Mouse (Mus musculus): ENCODE data around the gene Ehmt1. TPM values are rescaled to one million over a fixed set of nuclear protein-coding genes. Genes with fewer than 3 reads are reported as not detected.
A peak's percentile ranks its signal among the peaks of the same experiment; 100 is the strongest.
"Not testable (repeated sequence)": the region's sequence is repeated elsewhere in the genome, so short reads cannot be mapped to it uniquely, and the experiment has no call there.

The Ehmt1 gene
- polyA plus RNA-seq (2017; shearing (Covaris generic)), result 10 to 100 TPM; 35.7 to 45.4 TPM

DNA sequence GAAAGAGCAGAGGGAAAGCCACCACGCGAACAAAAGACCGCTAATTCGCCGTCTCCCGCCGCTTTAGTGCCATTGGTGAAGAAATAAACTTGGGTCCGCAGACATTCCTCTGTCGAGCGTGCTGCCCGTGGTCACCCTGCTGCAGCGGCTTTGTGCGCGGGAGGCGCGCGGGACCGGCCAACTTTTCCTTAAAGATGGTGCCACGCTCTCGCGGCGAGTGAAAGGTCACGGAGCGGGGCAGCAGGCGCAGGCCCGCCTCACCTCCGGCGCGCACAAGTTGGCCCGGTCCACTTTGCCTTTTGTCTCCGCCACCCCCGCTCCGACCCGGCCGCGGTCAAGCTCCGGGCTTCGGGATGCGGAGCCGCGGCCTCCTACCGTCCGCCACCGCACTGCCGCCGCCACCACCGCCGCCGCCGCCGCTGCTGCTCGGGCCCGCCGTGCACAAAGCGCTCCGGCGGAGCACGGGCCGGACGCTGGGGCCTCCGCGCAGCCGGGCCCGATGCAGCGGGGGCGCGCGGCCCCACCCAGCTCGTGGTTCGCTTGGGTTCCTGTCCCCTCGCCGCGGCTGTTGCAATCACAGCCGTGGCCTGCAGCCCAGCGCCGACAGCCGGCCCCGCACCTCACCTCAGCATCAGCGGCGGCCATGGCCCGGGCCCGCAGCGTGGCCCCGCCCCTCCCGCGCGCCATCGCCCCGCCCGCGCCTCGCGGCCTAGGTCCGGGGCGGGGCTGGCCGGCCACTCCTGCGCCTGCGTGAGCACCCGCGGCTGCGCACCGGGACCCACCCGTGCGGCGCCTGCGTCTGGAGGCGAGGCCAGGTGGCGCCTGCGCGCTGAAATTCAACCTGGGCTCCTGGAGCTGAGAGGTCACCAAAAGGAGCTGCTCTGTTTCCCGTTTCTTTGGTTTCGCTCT is at the start of gene Ehmt1:
TSS of gene Ehmt1 (minus strand) at position 685 of the 909 bp plus-strand sequence.
- peak; percentile 87 for ATAC-seq

- peak; percentile 90 for ATAC-seq
Measured at GRCm38 (mm10) chr2:24962304-24963000, 43.0 kb upstream of the Ehmt1 start, which contains the start of gene Dph7. Gene Dph7 (plus strand): TSS chr2:24962400.

GRCm38 (mm10) chr2:24960910-24961309 is 41.5 kb upstream of the Ehmt1 start:
- ATAC-seq, result no peak

GRCm38 (mm10) chr2:24952537-24953055 is 33.2 kb upstream of the Ehmt1 start:
- no peak for ATAC-seq

DNA sequence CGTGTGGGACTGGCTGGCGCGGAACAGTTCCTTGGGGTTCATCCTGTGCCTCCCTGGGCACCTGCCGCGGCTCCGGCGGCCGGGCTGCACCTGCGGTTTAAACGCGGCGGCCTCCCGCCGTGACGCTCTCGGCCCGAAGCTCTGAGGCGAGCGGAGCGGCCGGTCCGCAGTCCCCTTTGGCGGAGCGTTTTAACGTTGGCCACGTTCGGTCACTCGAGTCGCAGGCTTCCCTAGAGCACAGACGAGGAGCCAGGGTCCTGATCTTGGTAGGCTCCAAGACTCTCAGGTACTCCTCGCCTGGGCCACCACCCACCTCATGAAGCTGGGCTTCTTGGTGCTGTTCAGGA is 30.7 kb upstream of the Ehmt1 start:
- ATAC-seq, result no peak

DNA sequence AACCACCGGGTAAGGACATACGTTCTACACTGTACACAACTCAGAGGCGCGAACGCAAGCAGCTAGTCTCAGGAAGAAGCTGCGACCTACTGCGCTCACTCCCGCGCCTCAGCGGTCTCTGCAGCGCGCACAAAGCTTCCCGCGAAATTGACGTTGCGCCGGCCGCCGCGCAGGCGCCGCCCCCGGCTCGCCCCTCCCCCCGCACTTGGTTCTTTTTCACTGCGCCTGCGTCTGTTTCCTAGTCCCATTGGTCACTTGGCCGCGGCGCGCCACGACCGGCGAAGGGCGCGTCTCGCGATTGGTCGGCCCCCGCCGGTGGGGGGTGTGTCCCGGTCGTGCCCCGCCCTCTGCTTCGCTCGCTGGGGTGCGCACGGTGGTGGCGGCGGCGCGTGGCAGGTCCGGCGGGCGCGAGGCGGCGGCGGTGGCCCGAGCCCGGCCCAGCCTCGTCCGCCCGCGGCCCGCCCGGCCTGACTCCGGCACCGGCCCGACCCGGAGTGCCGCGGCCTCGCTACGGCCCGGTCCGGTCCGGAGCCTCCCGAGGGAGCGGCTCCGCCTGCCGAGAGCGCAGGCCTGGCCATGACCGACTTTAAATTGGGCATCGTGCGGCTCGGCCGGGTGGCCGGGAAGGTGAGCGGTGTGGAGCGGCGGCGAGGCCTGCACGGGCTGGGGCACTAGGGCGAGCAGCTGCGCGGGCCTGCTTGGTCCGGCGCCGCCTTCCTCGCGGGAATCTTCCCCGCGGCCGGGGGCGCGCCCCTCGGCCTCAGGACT is 30.2 kb upstream of the Ehmt1 start, which contains the start of gene Zmynd19:
TSS of gene Zmynd19 (plus strand) at position 372 of the 768 bp plus-strand sequence.
- ATAC-seq, result peak; percentile 97

DNA sequence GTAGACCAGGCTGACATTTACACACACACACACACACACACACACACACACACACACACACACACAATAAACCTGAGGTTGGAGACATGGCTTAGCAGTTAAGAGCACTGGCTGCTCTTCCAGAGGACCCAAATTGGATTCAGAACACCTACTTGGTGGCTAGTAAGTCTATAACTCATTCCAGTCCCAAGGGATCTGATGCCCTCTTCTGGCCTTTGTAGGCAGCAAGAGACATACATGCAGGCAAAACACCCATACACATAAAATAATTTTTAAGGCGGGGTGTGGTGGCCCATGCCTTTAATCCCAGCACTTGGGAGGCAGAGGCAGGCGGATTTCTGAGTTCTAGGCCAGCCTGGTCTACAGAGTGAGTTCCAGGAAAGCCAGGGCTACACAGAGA is 24.9 kb upstream of the Ehmt1 start:
- ATAC-seq, result not testable (repeated sequence)

GRCm38 (mm10) chr2:24942092-24942491 is 22.7 kb upstream of the Ehmt1 start:
- ATAC-seq, result no peak

- peak; percentile 71 for ATAC-seq
Measured at GRCm38 (mm10) chr2:24935057-24935796, 15.8 kb upstream of the Ehmt1 start, which contains the start of gene Arrdc1. Gene Arrdc1 (minus strand): TSS chr2:24935252.

DNA sequence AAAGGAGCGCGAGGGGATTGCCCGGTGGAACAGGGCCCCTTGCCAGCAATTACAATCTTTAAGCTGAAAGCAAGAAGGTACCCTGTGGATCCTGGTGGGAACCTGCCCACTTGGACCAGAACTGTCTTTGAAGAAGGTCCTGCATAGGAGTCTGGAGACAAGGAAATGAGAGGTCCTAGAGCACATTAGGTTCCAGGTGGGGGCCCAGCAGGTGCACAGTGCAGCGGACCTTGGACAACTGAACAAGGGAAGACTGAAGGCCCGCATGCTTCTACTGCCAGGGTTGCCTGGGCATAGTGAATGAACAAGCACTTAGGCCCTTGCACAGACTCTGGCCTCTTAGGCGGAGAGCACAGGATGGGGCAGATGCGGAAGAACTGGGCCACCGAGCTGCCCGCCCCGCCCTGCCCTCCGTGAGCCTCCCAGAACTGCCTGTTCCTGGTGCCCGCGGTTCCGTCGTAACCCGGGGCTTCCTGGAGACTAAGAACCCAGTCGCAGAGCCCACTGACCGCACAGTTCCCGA is 15.1 kb upstream of the Ehmt1 start:
- peak; percentile 53 for ATAC-seq

GRCm38 (mm10) chr2:24929593-24929992 is 10.2 kb upstream of the Ehmt1 start:
- peak; percentile 81 for ATAC-seq

GRCm38 (mm10) chr2:24929119-24929518 is 9.7 kb upstream of the Ehmt1 start:
- peak; percentile 18 for ATAC-seq

DNA sequence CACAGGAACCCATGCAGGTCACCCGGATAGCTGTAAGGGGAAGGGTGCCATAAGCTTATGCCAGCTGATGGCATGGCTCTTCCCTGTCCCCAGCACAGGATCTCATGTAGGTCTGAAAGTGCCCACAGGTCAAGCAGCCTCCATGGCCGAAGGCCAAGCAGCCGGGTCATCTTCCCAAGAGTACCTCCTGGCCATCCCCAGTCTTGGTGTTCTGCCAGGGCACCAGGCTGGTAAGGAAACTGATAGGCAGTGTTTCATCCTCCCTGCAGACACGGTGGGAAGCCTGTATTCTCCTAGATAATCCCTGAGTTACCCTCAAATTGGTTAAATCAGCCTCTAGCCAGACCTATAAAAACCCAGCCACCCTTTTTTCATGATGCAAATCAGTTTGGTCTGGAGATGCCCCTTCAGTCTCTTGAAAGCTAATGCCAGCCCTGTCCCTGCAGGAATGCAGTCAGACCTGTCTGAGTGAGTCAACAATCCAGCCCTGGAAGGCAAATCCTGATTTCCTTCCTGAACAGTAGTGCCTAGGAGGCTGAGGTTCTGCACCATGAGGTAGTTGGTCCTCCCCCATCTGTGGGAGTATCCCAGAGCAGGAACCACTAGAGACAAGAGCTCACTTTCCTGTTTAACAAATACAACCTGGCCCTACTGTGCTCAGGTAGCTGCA is 8.5 kb upstream of the Ehmt1 start:
- ATAC-seq, result no peak

DNA sequence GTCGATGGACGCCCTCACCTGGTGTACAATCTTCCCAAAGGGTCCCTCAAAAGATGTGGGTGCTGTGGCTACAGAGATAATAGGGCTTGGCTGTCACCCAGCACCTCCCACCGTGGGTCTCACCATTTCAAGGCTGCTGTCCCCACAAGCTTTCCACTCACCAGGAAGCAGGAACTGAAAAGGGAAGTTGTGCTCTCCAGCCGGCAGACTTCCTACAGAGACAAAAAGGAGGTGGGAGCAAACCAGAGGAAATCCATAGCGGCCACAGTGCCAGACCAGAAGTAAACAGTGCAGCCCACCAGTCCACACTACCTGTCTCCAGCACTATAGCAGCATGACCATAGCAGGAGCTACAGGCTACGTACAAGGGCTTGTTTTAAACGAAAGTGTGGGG is 7.5 kb upstream of the Ehmt1 start:
- ATAC-seq, result no peak

GRCm38 (mm10) chr2:24926345-24926964 is 7.0 kb upstream of the Ehmt1 start:
- no peak for ATAC-seq

DNA sequence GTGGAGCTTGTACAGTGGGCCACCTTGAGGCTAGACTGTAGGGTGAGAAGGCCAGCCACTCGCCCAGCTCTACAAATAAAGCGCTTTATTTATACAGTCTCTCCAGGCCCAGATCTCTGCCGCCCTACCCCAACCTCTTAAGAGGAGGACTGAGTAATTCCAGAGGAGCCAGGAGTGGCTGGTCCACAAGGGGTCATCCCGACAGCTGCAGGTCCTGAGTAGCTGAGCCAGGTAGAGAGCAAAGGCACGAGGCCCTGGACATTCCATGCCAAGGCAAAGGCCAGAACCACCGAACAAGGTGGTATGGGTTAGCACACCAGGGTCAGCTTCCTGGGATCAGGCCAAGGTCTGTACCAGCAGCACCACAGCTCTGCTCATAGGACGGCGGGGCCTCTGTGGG is 5.9 kb upstream of the Ehmt1 start:
- no peak for ATAC-seq

GRCm38 (mm10) chr2:24923561-24923960 is 4.1 kb upstream of the Ehmt1 start:
- no peak for ATAC-seq

DNA sequence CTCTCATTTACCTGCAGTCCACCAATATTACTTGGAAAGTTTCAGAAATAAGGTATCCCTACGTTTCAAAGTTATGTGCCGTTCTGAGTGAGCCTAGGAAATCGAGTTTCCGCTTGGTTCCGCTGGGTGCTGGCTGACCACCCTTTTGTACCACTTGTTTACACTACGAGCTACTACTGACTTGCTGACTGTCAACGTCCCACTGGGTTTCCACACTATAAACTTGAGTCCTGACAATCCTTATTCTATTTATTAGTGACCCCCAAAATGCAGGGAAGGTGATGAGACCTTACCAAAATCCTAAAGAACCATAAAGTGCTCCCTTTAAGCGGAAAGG is 393 bp upstream of the Ehmt1 start:
- ATAC-seq, result peak; percentile 47

DNA sequence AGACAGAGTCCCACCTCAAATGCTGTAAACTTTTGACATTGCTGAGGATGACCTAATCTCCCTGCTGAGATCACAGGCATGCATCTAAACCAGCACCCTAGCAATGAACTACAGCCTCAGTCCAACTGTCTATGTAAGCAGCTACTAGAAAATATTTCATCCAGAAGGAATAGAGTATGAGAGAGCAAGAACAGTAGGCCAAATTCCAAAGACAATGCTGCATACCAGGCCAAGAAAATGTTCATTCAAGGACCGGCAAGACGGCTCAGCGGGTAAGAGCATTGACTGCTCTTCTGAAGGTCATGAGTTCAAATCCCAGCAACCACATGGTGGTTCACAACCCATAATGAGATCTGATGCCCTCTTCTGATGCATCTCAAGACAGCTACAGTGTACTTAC is 4.7 kb downstream of the Ehmt1 start:
- no peak for ATAC-seq

- ATAC-seq, result no peak
Measured at GRCm38 (mm10) chr2:24912589-24912988, 6.8 kb downstream of the Ehmt1 start.

GRCm38 (mm10) chr2:24912189-24912588 is 7.2 kb downstream of the Ehmt1 start:
- no peak for ATAC-seq
